Mouse (Mus musculus): ENCODE measurements around the gene Ier2. TPM values are rescaled to one million over a fixed set of nuclear protein-coding genes. Genes with fewer than 3 reads are reported as not detected.
"Not testable (repeated sequence)": the region's sequence is repeated elsewhere in the genome, so short reads cannot be mapped to it uniquely, and the experiment has no call there.

Ier2 gene
- total RNA-seq, 2 experiments from 2014 or later = 10.8 to 12.7 TPM

GRCm38 (mm10) chr8:84698929-84699401, 36.3 kb upstream of the Ier2 start:
- peak; percentile 68 to 70 for DNase-seq (ENCODE audit: low spot score in 2 of 2)

GRCm38 (mm10) chr8:84698288-84698687, 35.6 kb upstream of the Ier2 start:
- no peak for DNase-seq (ENCODE audit: low spot score in 2 of 2)

- DNase-seq (ENCODE audit: low spot score in 2 of 2) = peak; percentile 74 to 75
Measured at GRCm38 (mm10) chr8:84697166-84698130, 34.8 kb upstream of the Ier2 start.

GRCm38 (mm10) chr8:84695140-84695539, 32.5 kb upstream of the Ier2 start:
- DNase-seq (ENCODE audit: low spot score in 2 of 2) = no peak

- no peak for DNase-seq (ENCODE audit: low spot score in 2 of 2)
Measured at GRCm38 (mm10) chr8:84693332-84693731, 30.7 kb upstream of the Ier2 start.

- peak; percentile 88 to 91 for DNase-seq (ENCODE audit: low spot score in 2 of 2)
Measured at GRCm38 (mm10) chr8:84689091-84689915, 26.7 kb upstream of the Ier2 start.

GRCm38 (mm10) chr8:84687705-84688100, 25.1 kb upstream of the Ier2 start, which contains the start of gene Nacc1:
Gene Nacc1, minus strand, starts transcription at chr8:84687862.
- peak; percentile 83 to 89 for DNase-seq (ENCODE audit: low spot score in 2 of 2)

GRCm38 (mm10) chr8:84687003-84687704, 24.5 kb upstream of the Ier2 start:
- DNase-seq (ENCODE audit: low spot score in 2 of 2) = no peak

GRCm38 (mm10) chr8:84686191-84687002, 23.7 kb upstream of the Ier2 start, which contains the start of gene Trmt1:
Gene Trmt1, plus strand, starts transcription at chr8:84686307.
- DNase-seq (ENCODE audit: low spot score in 2 of 2) = peak; percentile 45 to 50

GRCm38 (mm10) chr8:84684537-84684936, 21.9 kb upstream of the Ier2 start:
- no peak for DNase-seq (ENCODE audit: low spot score in 2 of 2)

- DNase-seq (ENCODE audit: low spot score in 2 of 2) = no peak
Measured at GRCm38 (mm10) chr8:84682257-84682656, 19.6 kb upstream of the Ier2 start.

GRCm38 (mm10) chr8:84681476-84681875, 18.8 kb upstream of the Ier2 start:
- no peak for DNase-seq (ENCODE audit: low spot score in 2 of 2)

- no peak for DNase-seq (ENCODE audit: low spot score in 2 of 2)
Measured at GRCm38 (mm10) chr8:84677305-84677704, 14.7 kb upstream of the Ier2 start.

- DNase-seq (ENCODE audit: low spot score in 2 of 2) = not testable (repeated sequence)
Measured at GRCm38 (mm10) chr8:84670295-84671006, 7.8 kb upstream of the Ier2 start.

GRCm38 (mm10) chr8:84668731-84669485, 6.3 kb upstream of the Ier2 start:
- no peak for DNase-seq (ENCODE audit: low spot score in 2 of 2)

- no peak for DNase-seq (ENCODE audit: low spot score in 2 of 2)
Measured at GRCm38 (mm10) chr8:84668081-84668480, 5.4 kb upstream of the Ier2 start.

GRCm38 (mm10) chr8:84665385-84665893, 2.8 kb upstream of the Ier2 start:
- no peak for DNase-seq (ENCODE audit: low spot score in 2 of 2)
